Mouse (Mus musculus): ENCODE measurements around the gene Pawr.

Gene Pawr

DNA sequence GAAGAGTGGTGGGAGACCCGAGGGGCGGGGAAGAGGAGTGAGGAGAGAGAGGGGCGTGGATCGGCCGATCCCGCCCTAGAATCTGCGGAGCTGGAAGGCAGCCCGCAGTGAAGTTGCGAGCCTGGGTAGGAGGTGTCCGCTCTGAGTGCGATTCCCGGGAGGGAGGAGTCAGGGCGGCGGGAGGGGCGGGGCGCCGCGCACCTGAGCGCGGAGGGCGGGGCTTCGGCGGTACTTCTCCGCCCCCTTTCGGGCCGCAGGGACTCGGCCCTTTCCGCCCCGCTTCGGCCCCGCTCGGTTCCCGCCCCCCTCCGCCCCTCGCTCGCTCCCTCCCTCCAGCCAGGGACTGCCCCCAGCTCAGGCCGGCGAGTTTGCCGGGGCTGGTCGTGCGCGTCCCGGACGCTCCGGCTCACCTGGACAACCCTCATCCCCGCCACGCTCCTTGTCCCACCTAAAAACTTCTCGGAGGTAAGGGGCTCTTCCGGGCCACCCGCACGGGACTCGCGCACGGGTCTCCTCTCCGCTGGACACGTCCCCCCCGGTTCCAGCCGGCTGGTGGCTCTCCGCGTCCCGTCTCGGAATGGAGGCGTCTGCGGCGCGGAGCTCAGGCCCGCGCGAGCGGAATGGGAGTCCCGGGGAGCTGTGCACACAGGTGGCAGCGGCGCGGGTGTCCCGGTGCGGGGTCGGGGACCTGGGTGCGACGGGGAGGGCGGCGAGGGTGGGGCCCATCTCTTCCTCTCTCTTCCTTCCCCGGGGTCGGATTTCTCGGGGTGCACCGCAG lies at the start of gene Pawr:
Pawr (plus strand) TSS at position 338 of the 778 bp plus-strand sequence.
- peak; percentile 4 for DNase-seq (ENCODE audit: low read depth, low spot score)

DNA sequence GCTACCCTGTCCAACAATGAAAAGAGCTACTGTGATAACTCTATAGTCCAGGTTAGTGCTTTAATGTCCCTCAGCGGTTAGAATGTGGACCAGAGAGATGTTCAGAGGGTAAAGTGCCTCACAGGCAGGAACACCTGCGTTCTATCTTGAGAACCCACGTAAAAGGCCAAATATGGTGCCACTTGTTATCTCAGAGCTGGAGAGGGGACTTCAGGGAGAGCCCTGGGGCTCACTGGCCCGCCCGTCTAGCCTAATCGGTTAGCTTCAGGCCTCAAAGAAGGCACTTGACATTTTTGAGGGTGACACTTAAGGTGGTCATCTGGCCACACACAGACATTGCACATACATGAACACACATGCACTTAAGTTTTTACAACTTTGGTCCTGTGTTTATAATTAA lies 49.6 kb upstream of the Pawr start:
- no peak for DNase-seq (ENCODE audit: low read depth, low spot score)

- DNase-seq (ENCODE audit: low read depth, low spot score) = no peak
These were observed 48.5 kb upstream of the Pawr start for GRCm38 (mm10) chr10:108283418-108283817.

DNA sequence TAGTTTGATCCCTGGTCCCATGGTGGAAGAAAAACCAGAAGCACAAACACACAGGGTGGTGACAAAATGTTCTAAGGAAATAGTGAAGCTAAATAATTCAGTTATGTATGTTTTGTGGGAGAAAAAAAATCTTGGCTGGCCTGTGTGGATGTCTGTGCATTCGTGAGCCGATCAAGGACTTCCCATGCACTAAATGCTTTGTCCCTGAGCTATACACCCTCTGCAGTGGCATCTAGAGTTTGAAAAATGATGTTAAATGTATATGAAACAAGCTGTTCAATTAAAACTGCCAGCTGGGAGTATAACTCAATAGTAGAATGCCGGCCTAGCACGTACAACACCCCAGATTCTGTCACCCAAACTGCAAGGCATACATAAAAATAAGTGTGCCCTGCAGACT lies 48.1 kb upstream of the Pawr start:
- no peak for DNase-seq (ENCODE audit: low read depth, low spot score)

- no peak for DNase-seq (ENCODE audit: low read depth, low spot score)
These were observed 47.5 kb upstream of the Pawr start for GRCm38 (mm10) chr10:108284445-108284844.

GRCm38 (mm10) chr10:108284977-108285376 lies 46.9 kb upstream of the Pawr start:
- no peak for DNase-seq (ENCODE audit: low read depth, low spot score)

- no peak for DNase-seq (ENCODE audit: low read depth, low spot score)
These were observed 45.1 kb upstream of the Pawr start for GRCm38 (mm10) chr10:108286658-108287437.

DNA sequence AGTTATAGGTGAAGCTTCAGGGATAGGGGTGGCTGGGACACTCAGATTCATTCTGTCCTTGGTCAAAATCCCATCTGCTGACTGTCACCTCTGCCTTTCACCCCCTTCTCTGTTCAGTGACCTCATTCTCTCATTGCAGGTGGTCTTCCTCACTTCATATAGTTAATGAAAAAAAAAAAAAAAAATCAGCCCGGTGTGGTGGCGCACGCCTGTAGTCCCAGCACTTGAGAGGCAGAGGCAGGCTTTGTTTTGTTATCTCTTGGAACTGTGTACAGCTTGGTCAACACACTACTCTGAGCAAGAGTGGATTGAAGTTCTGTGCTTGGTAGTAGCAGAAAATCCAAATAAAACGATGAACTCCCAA lies 44.5 kb upstream of the Pawr start:
- no peak for DNase-seq (ENCODE audit: low read depth, low spot score)

DNA sequence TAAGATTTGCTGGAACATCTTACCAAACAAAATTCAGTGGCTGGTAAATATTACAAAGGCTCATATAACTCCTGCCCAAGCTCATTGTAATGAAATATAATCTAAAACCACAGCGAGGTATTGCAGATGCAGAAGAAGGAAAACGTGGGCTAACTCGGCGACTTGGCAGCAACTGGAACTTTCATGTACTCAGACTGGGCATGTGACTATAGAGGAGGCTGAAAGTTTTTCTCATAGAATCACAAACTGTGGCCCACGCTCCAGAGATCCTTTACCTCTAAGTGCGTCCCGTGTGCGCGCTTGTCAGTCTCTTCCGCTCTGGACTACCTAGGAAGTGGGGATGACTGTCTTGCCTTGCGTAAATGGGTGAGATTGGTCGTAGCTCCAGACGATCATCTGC lies 41.9 kb upstream of the Pawr start:
- no peak for DNase-seq (ENCODE audit: low read depth, low spot score)

GRCm38 (mm10) chr10:108291688-108292471 lies 40.0 kb upstream of the Pawr start:
- no peak for DNase-seq (ENCODE audit: low read depth, low spot score)

- no peak for DNase-seq (ENCODE audit: low read depth, low spot score)
These were observed 39.3 kb upstream of the Pawr start for GRCm38 (mm10) chr10:108292651-108293050.

DNA sequence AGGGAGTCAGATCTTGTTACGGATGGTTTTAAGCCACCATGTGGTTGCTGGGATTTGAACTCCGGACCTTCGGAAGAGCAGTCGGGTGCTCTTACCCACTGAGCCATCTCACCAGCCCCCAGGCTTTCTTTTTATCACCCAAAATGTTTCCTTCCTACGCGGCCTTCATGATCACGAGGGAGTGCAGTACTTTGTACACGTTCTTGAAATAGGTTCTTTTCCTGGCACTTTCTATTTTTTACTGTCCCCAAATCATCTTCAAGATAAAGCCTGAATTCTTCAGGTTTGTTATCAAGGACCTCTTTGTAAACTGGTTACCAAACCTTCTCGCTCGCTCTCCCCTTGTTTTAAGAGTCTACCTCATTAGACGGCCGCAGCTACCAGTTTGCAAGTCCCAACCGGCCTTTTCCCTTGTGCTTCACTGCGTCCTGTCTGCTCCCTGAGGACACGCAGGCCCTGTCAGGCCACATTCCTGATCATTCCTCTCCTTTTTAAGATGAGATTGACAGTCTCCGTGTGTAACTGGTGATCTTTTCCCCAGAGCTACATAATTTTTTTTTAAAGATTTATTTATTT lies 38.2 kb upstream of the Pawr start:
- no peak for DNase-seq (ENCODE audit: low read depth, low spot score)

DNA sequence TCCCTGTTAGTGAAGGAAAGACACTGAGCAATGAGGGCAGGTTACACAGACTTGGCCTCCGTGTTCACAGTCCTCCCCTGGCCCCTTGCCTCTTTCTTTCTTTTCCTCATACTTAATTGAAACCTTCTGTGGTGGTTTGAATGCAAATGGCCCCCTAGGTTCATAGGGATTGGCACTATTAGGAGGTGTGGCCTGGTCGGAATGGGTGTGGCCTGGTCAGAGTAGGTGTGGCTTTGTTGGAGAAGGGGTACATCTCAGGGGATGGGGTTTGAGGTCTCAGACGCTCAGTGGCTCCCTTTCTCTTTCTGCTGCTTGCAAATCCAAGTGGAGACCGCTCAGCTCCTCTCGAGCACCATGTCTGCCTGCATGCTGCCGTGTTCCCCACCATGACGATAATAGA lies 37.2 kb upstream of the Pawr start:
- DNase-seq (ENCODE audit: low read depth, low spot score) = no peak

DNA sequence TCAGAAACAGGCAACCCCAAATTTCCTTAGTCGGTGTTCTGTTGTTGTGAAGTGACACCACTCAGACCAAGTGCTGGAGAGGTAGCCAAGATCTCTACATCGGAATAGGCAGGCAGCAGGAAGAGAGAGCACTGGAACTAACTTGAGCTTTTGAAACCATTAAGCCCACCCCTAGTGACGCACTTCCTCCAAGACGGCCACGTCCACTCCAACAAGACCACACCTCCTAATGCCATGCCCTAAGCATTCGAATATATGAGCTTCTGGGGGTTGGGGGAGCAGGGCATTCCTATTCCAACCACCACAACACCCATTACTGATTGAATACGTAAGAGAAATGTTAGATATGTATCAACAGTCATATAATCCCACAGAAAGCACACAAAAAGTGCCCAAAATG lies 35.5 kb upstream of the Pawr start:
- DNase-seq (ENCODE audit: low read depth, low spot score) = no peak

DNA sequence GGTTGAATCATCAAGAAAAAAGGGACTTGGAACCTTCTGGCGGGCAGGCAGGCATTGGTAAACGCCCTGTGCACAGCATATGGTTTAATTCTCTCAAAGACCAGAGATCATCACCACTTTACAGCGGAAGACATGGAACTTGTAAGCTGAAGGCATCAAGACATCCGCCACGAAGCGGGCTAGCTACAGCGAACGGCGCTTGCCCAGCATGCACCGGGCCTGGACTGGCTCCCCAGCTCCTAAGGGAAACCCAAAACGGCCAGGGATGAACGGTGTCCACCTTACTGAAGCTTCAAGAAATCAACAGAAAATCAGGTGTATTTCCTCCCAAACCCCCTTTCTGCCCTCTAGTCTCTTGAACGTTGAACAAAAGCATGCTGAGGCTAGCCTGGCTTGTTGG lies 33.7 kb upstream of the Pawr start:
- no peak for DNase-seq (ENCODE audit: low read depth, low spot score)

GRCm38 (mm10) chr10:108298841-108299545 lies 32.9 kb upstream of the Pawr start:
- DNase-seq (ENCODE audit: low read depth, low spot score) = no peak

DNA sequence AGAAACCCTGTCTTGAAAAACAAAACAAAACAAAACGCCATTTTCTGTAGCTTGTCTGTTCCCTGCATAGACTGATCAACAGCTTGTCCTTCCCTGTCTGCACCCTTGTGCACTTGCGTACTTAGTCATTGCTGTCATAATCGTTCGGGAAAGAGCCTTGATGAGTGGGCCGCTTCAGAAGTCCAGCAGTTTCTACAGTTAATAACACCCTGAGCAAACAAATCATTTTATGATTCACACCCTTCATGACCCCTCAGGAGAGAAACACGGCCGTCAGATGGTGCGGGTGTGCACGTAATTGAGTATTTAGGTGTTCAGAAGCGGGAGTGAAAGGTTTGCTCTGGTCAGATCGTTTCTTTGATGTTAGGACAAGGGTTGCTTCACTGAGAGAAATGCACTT lies 32.1 kb upstream of the Pawr start:
- no peak for DNase-seq (ENCODE audit: low read depth, low spot score)

GRCm38 (mm10) chr10:108300843-108301242 lies 31.1 kb upstream of the Pawr start:
- peak; percentile 44 for DNase-seq (ENCODE audit: low read depth, low spot score)

GRCm38 (mm10) chr10:108307772-108308171 lies 24.1 kb upstream of the Pawr start:
- DNase-seq (ENCODE audit: low read depth, low spot score) = no peak

DNA sequence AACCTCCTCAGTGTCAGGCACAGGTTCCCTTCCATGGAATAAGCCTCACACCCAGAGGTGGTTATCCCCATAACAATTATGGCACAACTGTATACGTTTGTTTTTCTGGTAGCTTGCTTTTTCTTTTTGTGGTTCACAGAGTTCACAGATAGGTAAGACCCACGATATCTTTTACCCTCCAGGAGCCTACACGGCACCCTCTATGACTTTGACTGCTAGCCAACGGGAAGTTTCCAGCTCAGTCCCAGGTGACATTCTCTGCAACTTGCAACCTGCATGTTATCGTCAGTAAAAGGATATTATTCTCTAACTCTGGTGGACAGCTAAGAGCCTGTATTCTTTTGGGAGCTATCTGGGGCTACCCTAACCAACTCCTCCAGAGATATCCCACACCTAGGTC lies 21.7 kb upstream of the Pawr start:
- no peak for DNase-seq (ENCODE audit: low read depth, low spot score)

DNA sequence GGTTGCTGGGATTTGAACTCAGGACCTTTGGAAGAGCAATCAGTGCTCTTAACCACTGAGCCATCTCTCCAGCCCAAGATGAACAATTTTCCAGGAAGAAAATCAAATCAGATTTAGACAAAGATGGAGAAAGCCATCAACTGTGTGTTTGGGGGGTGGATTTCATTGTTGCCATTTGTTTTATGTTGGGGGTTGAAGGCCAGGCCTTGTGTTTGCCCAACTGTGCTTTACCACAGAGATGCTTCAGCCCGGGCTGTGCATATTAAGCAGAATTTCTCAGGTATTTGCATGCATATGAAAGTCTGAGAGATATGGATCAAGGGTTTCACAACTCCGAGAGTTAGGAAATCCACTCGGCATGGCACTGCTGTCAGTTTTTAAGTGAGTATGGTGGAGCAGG lies 20.5 kb upstream of the Pawr start:
- no peak for DNase-seq (ENCODE audit: low read depth, low spot score)

Data from skeletal muscle tissue, adult 2 months (tissue).